Mouse (Mus musculus) lung, embryonic 16.5 days (tissue): ENCODE data around the gene Brwd1. TPM values are rescaled to one million over a fixed set of nuclear protein-coding genes. Genes with fewer than 3 reads are reported as not detected.

Source experiments
- ATAC-seq: fragments of 200-750 bp; cut with Nextera tagmentation; 2 replicates; pipeline ENCODE4 v1.8.0; 2017; ENCODE audit warnings: low read depth, mild to moderate bottlenecking, moderate library complexity
- H3K27ac ChIP-seq: fragments of 300-500 bp; sonication (generic); 2 replicates; pipeline ENCODE4 v1.5.1; 2014; ENCODE audit warnings: mild to moderate bottlenecking, control low read depth, low read length
- H3K27me3 ChIP-seq: fragments of 300-500 bp; sonication (generic); 2 replicates; pipeline ENCODE4 v1.6.1; 2014; ENCODE audit warnings: low read depth, low read length, mixed read lengths; ENCODE audit not compliant: control insufficient read depth, insufficient read depth
- H3K36me3 ChIP-seq: fragments of 300-500 bp; sonication (generic); 2 replicates; pipeline ENCODE4 v1.6.1; 2014; ENCODE audit warnings: low read length; ENCODE audit not compliant: control insufficient read depth, insufficient read depth
- H3K4me1 ChIP-seq: fragments of 300-500 bp; sonication (generic); replicated peaks from 2 replicates; pipeline ENCODE4 v1.6.1; 2014; ENCODE audit warnings: low read length, mixed read lengths; ENCODE audit not compliant: control insufficient read depth, insufficient read depth
- H3K4me2 ChIP-seq: fragments of 300-500 bp; sonication (generic); 2 replicates; pipeline ENCODE4 v1.6.1; 2014; ENCODE audit warnings: low read depth, low read length, control low read depth
- H3K4me3 ChIP-seq: fragments of 300-500 bp; sonication (generic); 2 replicates; pipeline ENCODE4 v1.5.1; 2014; ENCODE audit warnings: mild to moderate bottlenecking, low read length, control low read depth
- H3K9ac ChIP-seq: fragments of 300-500 bp; sonication (generic); 2 replicates; pipeline ENCODE4 v1.6.1; 2014; ENCODE audit warnings: low read length, control low read depth
- H3K9me3 ChIP-seq: fragments of 300-500 bp; sonication (generic); 2 replicates; pipeline ENCODE4 v1.6.1; 2016; ENCODE audit warnings: low read length; ENCODE audit not compliant: control insufficient read depth
- WGBS: fragments of 180-500 bp; shearing (Covaris S2); extraction: QIAGEN DNeasy Blood & Tissue Kit; methylation state at CpG from one replicate; pipeline ENCODE4 v1.1.7; 2014; 5-methylcytosine and 5-hydroxymethylcytosine counted together
- microRNA-seq: library from miRNA; unstranded; fragments of <30 nt; microRNA quantifications from one replicate; pipeline ENCODE4, GENCODE M21; 2016
- polyA plus RNA-seq: library from polyadenylated mRNA; unstranded; fragments of >200 nt; fragmentation: Nextera tagmentation; extraction: Ambion mirVana; gene quantifications from 2 replicates; pipeline ENCODE4 v1.2.1, GENCODE M21; 2015

The Brwd1 gene
- polyA plus RNA-seq, 1 experiment from 2014 or later: 69.7 TPM

DNA sequence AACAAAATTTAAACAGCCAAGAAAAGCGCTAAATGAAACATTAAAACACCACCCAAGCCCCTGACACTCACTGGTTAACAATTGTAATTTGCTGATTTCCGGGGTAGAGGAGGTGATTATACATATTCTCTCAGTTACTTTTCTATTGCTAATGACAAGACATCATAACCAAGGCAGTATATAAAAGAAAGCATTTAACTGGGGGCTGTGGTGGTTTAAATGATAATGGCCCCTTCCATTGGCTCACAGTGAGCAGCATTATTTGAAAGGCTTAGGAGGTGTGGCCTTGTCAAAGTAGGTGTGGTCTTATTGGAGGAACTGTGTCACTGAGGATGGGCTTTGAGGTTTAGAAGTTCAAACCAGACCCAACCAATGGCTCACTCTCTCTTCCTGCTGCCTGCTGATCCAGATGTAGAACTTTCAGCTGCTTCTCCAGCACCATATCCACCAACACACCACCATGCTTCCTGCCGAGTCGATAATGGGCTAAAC is 129.1 kb downstream of the Brwd1 start:
- Histone ChIP-seq H3K36me3 (no peaks in the 10 kb centered on the region), H3K27ac (no peak overlapping the region), H3K27me3 (no peaks in the 10 kb centered on the region), H3K4me2 (no peak overlapping the region), H3K4me3 (no peak overlapping the region), H3K4me1 (no peaks in the 10 kb centered on the region), H3K9me3 (no peaks in the 10 kb centered on the region), H3K9ac (no peak overlapping the region)
- WGBS: 88% methylated on average over 4 of the region's 4 CpGs
- no peak for ATAC-seq

DNA sequence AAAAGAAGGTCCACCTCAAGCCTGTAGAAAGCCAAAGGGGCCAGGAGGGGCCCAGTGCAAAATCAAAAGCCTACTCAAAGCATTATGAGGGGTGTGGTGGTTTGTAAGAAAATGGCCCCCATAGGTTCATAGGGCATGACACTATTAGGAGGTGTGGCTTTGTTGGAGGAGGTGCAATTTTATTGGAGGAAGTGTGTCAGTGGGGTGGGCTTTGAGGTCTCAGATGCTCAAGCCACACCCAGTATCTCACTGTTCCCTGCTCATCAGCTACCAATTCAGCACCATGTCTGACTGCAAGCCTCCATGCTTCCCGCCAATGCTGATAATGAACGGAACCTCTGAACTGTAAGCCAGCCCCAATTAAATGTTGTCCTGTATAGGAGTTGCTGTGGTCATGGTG is 130.9 kb downstream of the Brwd1 start:
- no peaks in the 10 kb centered on the region for H3K9me3 ChIP-seq
- 98% methylated on average over 2 of the region's 2 CpGs for WGBS
- peaks cover under 1% of the 10 kb centered on the region for H3K4me1 ChIP-seq
- H3K36me3 ChIP-seq: no peaks in the 10 kb centered on the region
- H3K9ac ChIP-seq: no peak overlapping the region
- H3K27me3 ChIP-seq: no peaks in the 10 kb centered on the region
- H3K4me2 ChIP-seq: no peak overlapping the region
- H3K4me3 ChIP-seq: no peak overlapping the region
- no peak overlapping the region for H3K27ac ChIP-seq
- ATAC-seq: no peak

DNA sequence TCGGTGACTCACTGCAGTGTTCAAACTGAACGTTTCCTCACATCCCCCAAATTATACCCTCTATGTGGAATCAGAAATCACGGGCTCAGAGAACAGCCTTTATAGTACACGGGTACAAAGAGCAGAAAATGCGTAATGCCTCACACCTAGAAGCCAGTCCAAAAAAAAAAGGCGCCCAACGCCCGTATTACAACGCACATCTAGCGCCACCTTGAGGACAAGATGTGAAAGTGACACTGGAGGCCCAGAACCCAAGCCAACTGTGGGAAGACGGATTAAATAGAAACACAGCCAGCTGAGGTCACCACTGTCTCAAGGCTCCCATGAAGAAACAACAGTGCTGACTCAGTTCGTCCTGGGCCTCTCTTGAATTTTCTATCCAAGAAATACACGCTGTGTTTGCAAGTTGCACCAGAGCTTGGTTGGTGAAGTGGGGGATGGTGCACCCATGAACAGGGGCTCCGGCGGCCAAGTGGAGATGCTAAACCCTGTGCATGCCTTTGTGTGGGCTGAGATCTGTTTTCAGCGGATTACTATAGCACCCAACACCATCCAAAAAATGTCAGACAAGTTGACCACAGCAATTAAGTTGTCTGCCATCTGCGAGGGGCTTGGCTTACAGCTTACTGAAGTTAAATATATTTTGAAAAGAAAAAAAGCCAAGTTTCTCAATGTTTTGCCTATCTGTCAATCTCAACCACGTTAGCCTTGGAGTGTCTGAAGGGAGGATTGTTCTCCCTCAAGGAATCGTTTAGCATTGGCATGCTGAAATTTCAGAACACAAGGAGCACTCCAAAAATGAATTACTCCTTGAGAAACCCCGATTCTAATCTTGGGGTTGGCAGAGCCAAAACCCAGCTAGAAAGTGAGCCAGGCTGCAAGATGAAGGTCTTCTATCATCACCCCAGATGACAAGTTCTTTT is 136.7 kb downstream of the Brwd1 start:
- Histone ChIP-seq H3K4me3 (no peak overlapping the region), H3K4me2 (peak overlapping the region; percentile 32; the same call in 1 of the 2 replicates), H3K4me1 (peaks cover 13% of the 10 kb centered on the region), H3K27me3 (no peaks in the 10 kb centered on the region), H3K27ac (peak overlapping the region; percentile 53), H3K9ac (peak overlapping the region; percentile 27; the same call in 1 of the 2 replicates), H3K9me3 (no peaks in the 10 kb centered on the region), H3K36me3 (no peaks in the 10 kb centered on the region)
- peak; percentile 91 for ATAC-seq
- WGBS: 10% methylated on average over 20 of the region's 20 CpGs

DNA sequence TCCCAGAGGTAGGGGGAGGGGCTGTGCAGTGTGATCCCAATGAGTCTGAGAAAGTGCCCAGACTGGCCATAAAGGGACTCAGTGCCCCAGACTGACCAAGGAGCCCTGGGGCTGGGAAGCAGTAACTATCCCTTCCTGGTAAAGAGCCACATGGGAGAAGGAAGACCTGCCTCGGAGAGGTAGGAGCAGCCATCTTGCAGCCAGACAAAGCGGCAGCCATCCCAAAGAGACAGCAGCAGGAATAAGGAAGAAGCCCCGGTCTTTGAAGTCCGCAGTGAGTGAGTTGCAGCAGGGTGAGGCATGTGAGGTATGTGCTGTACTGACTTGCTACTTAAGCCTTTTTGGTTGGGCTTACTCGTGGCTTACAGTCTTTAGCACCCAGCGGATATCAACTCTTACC is 139.1 kb downstream of the Brwd1 start:
- no peak overlapping the region for H3K4me2 ChIP-seq
- H3K4me1 ChIP-seq: peaks cover 13% of the 10 kb centered on the region
- H3K4me3 ChIP-seq: no peak overlapping the region
- H3K36me3 ChIP-seq: no peaks in the 10 kb centered on the region
- no peak overlapping the region for H3K9ac ChIP-seq
- H3K9me3 ChIP-seq: peaks cover under 1% of the 10 kb centered on the region
- no peak overlapping the region for H3K27ac ChIP-seq
- ATAC-seq: no peak
- WGBS: 73% methylated on average over 6 of the region's 6 CpGs
- no peaks in the 10 kb centered on the region for H3K27me3 ChIP-seq

Small RNA genes within 50 kb of the gene (microRNA-seq; reads per million reads assigned to microRNA genes)
- not detected for gene Gm27833

Other genes with a start within 250 kb of the Brwd1 start
- gene Psmg1, start 91.6 kb downstream of the Brwd1 start, polyA plus RNA-seq: 64.7 and 67.7 TPM in 2 replicates
- gene Hmgn1, start 45.2 kb upstream of the Brwd1 start, polyA plus RNA-seq: 506 and 671 TPM in 2 replicates
- 42.0 and 42.2 TPM in 2 replicates for gene Wrb, start 62.9 kb upstream of the Brwd1 start, polyA plus RNA-seq
- gene Lca5l, start 109.7 kb upstream of the Brwd1 start, polyA plus RNA-seq: 0.93 and 0.96 TPM in 2 replicates
- gene Sh3bgr, start 117.9 kb upstream of the Brwd1 start, polyA plus RNA-seq: 16.4 and 20.7 TPM in 2 replicates
- gene B3galt5, start 153.3 kb upstream of the Brwd1 start, polyA plus RNA-seq: 2.5 TPM in 2 replicates